Mouse (Mus musculus): ENCODE data around the gene Rspo3.
A peak's percentile ranks its signal among the peaks of the same experiment; 100 is the strongest.

Gene Rspo3

DNA sequence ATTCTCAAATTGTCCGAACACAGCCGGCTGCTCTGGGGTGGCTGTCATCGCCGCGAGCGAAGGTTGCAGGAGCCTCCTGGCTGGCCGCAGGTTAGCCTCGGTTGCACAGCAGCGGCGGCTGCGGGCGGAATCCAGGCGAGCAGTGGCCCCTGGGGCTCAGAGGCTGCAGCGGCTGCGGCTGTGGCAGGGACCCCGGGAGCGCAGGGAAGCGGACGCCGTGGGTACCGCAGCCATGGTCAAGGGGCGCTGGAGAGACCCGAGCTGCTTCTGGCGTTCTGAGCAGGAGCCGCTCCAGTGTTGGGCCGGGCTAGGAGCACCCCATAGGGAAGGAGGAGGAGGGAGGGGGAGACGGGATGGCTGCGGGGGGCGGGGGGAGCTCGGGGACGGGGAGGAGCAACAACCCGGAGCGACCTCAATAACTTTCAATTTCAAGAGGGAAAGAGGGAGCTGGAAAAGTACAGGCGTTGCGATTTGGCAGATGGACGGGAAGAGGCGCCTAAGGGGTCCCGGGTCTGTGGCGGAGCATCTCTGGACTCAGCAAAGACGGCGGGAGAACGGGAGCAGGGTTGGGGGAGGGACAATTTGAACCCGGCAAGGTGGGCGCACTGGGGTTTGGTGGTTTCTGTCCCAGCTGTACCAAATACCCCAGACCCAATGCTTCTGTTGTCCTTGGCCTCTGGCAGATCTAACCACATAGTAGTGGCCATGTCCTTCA, at the start of gene Rspo3:
Gene Rspo3, minus strand, starts transcription at position 322 of the 715 bp plus-strand sequence.
- peak; percentile 27 for DNase-seq (ENCODE audit: low read depth, low spot score)

DNA sequence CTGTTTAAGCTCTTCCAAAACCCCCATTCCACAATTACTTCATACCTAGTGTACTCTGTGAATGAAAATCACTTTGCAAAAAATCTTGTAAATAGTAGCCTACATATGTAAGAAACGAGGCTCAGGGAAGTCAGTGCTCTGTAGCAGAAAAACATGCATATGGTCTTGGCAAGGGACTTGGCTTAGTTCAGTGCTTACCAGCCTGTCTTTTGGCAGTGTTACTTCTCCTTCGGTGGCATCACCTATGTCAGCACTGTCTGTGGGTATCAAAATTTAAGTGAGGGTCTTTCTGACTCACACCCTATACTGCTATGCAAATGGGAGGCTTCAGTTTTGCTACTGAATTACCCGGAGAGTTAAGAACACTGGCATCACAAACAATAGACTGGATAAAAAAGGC, 46.3 kb upstream of the Rspo3 start:
- DNase-seq (ENCODE audit: low read depth, low spot score) = no peak

DNA sequence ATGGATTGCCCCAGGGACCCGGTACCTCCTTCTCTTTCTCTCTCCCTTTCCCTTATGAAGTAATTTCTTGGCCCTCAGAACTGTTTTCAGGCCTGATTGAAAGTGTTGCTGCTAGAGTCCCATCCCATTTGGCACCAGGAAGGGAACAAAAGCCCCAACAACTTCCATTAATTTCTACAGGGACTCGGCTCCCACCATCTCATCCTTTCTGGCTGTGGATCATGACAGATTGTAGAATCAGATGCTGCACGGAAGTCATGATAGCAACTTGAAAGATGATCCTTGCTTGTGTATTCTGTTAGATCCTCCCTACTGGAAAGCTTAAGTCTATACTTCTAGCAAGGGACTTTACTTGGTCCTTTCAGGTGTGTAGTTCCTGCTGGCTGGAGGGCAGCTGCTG, 45.8 kb upstream of the Rspo3 start:
- DNase-seq (ENCODE audit: low read depth, low spot score) = no peak

DNA sequence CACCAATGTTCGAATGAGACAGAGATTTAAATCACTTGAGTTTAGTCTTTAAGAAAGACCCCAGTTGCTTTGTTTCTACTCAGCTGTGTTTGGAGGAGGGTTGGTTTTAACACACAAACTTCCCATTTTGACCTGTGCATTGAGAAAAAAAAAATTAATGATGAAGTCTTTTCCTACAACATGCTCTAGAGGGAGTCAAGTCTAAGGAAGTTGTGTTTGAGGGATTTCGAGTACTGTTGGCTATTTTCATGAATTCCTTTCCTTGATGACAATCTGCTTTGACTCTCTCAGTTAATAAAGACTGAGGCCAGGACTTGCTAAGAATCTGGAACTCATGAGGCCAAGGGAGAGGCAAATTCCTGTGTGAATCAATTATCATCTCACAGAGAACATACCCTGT, 20.3 kb upstream of the Rspo3 start:
- no peak for DNase-seq (ENCODE audit: low read depth, low spot score)

DNA sequence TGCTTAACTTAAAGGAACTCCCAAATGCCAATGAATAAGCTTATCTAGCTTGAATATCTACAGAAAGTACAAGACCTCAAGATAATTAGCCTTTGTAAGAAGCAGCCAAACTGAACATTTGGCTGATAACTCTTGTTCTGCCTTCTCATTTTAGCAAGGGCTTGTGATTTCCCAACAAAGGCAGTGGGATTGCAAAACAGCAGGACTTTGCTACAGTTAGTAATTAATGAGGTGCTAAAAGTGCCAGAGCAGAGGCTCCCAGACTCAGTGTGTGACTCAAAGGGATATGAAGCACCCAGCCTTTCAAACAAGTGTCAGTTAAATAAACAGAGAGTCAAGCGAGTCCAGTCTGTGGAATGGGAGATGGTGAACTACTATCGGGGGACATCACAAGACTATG, 18.7 kb upstream of the Rspo3 start:
- no peak for DNase-seq (ENCODE audit: low read depth, low spot score)

DNA sequence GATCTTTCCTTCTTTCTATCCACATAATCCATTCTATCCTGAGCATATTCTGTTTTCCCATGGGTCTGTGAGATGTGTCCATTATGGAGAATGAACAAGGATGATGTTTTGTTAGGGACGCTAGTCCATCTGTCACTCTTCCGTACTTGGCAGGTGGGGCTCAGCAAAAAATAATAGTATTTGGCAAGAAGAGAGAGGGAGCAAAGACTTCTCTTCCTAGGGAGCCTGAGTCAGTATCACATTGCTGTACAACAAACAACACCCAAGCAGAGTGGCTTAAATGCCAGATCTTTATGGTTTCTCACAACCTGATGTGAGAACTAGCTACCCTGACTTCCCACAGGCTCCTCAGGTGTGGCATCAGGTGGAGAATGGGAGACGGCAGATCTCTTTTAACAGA, 7.3 kb upstream of the Rspo3 start:
- DNase-seq (ENCODE audit: low read depth, low spot score) = no peak

DNA sequence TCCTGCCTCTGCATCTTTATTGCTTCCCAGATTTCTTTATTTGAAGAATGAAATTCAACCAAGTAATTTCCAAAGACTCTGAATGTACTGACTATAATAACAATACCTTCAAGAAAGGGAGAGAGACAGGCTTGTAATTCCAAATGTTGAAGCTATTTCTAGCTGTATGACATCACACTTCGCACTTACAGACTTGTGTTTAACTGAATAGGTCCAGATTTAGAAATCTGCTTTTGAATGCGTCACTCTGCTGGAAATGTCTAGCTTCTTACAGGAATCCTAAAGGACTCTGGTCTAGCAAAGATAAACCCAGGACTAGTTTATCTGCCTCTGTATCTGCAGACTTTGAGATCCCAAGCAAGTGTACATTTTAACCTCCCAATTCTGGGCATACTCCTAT, 3.8 kb upstream of the Rspo3 start:
- DNase-seq (ENCODE audit: low read depth, low spot score) = no peak

DNA sequence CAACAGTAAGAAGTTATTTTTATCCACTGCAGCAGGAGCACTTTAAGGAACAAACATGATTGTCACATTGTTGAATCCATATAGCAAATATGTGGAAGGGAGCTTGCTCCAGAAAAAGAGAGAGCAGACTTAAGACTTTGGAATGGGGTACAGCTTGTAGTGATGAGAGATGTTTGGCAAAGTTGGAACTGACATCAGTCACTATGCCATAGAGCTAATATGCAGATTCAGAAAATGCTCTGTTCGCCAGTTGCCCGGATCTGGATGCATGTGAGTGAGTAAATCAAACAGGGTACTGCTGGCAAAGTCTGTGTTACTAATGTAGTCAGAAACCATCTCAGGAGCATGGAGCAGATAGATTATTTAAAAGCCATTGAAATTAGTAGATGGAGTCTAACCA, 3.1 kb upstream of the Rspo3 start:
- DNase-seq (ENCODE audit: low read depth, low spot score) = no peak

DNA sequence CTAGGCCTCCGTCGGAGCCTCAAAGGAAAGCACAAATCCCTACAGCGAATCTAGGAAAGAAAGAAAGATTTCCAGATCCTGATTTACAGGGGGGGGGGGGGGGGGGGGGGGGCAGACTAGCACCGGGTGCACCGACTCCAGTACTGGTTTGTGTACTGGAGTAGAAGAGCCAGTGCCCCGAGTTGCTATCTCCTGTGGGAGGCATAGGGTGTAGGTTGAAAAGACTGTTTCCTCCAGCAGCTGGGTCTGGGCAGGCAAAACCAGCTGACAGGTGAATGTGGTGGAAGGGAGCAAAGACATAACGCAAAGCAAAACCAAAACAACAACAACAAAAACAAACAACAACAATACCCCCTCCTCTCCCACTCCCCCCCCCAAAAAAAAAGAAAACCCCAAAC, 838 bp downstream of the Rspo3 start:
- DNase-seq (ENCODE audit: low read depth, low spot score) = peak; percentile 19

DNA sequence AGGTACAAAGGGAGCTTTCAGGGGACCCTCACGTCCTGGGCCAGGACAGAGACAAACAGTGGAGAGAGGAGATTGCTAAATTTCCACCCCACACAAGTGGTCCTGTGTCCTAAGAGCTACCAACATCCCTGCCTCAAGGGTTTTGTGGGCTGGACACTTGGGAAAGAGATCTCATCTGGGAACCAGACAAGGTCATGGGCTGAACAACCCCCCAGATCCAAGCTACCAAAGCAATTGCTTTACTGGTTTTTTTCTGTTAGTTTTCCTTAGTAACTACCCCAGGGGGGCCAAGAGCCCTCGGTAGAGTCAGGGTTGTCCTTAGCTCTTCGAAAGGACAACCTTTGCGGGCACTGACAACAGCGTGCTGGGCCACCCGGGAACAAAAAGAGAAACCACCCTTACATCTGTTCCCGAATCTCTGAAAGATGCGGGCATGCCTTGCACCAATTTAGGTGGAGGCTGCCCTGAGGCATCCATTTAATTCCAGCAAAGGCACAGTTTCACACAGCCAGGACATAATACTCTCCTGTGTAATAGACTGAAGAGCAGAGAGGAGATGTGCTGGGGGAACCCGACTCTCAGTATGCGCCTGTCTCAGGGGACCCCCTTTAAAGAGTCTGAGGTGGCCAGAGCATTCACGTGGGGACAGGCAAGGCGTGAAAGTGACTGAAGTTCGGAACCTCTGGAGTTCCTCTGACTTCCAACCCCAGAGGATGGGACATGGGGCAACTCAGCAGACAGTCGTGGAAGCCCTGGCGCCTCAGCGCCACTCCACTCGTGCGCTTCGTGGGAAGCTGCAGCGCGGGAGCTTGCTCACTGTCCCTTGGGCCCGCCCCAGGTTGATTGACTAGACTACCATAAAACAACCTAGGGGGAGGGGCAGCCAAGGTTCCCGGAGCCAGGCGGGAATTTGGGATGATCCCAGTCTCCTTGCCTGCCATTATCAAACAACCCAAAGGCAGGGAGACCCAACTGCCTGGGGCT, 1.5 kb downstream of the Rspo3 start:
- peak; percentile 32 for DNase-seq (ENCODE audit: low read depth, low spot score)

DNA sequence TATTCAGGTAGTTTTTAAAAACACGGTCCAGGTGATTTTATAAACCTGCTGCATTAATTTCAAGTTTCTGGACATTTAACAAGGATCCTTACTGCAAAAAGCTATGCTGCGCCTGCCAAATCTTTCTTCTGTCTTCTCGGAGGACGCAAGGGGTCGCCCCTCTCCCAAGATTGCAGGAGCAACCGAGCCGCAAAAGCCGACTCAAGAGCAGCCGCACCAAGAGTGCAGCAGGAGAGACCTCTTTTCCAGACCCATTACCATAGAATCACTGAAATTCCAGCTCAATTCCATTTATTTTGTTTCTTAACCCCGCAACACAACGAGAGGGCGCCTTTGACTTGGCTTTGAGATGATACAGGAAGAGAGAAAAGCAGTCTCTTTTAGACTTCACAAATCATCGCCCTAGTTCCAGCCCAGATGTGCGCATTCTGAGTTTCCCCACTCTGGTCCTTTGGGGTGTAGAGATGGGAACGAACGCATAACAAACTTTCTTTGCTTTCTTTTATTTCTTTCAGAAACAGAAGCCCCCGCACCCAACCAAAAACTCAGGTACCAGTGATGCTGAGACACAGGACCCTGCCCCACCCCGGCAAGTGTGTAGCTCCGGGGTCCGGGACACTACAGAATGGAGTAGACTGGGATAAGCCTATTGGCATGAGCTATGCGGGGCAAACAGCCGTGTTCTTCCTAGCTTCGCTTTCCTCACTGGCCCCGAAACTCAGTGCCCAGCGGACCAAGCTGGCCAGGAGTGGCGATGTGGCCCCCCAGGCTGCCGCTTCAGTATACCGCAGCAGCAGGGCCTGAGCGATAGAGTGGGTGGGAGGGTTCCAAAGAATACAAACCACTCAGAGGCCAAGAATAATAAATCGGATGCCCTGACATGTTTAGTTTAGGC, 2.6 kb downstream of the Rspo3 start:
- peak; percentile 71 for DNase-seq (ENCODE audit: low read depth, low spot score)

DNA sequence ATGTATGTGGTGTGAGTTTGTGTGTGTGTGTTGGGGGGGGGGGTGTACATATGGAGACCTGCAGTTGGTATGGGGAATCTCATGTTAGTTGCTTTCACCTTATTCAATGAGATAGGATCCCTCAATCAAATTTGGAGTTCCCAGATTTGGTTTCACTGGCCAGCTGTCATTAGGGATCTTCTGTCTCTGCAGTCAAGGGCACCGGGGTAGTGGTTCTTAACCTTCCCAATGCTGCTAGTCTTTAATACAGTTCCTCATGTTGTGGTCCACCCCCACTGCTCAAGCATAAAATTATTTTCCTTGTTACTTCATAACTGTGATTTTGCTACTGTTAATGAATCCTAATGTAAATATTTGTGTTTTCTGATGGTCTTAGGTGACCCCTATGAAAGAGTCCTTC, 22.1 kb downstream of the Rspo3 start:
- DNase-seq (ENCODE audit: low read depth, low spot score) = no peak

DNA sequence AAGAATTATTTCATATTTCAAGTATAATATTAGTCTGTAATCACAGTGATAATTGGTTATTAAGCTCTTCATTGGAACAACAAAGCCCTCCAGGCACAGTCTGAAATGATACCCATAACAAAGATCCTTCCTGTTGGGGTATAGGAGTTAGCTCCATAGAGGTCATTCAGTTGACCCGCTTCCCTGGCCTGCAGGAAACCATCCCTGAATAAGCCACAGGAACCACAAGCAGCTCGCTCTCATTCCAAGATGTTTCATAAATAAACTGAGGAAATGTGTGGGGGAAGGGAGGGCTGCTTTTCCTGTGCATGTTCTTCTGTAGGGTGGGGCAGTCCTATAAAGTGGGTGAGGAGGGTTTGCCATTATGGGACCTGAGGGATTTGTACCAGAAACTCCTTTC, 27.5 kb downstream of the Rspo3 start:
- no peak for DNase-seq (ENCODE audit: low read depth, low spot score)

DNA sequence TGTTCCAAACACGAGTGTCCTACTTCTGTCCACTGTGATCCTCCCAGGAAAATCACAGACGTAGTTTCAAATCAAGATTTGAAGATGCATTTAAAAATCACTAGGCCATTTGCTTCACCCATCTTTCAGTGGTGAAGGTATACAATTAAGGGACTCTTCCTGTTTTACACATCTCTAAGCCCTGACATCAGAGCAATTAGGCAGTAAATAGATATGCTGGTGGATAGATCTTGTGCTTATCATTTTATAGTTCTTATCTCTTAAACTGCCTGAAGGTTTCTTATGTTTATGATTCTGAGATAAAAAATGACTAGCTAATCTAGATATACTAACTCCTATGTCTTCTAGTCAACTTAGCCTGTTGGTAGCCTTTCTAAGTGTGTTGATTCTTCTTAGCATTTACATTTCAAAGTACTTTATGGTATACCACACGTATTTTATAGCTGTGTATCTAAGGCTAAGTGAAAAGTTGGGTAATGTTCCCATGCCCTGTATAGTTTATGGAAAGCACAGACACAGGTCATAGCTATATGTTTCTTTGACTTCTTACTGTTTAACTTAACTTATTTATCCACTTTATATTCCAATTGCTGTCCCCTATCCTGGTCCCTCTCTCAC, 38.4 kb downstream of the Rspo3 start:
- DNase-seq (ENCODE audit: low read depth, low spot score) = no peak

DNA sequence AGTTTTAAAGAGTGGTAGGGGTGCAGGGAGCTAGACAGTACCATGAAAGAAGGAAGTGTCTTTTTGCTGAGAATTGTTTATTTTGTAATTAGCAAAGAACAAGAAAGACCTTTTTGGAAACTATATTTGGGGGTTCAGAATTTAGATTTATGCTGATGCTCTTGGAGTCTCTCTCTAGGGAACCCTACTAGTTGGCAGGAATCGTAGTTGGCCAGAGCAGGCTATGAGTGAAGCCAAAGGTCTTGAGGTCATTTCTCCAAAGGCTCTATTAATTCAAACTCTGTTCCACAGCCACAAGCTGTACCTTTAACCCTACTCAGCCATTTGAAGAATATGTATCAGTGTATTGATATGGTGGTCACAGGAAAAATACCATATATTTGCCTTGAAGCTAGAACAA, 41.7 kb downstream of the Rspo3 start:
- DNase-seq (ENCODE audit: low read depth, low spot score) = no peak

DNA sequence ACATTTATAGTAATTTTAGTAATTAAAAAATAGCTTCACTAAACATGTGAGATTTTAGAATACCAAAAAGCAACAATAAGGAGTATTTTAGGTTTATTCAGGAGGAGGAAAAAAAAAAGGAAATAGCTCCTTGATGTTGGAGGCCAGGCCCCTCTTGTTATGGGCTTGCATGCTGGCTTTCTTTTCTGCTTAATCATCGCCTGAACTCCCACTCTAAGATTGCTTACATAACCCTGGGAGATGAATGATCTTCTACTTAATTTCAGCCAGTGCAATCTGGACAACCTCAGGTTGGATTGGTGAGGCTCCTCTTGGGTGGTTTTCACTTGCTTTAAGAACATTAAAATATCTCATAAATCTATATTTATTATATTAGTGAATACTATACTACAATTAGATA, 54.7 kb downstream of the Rspo3 start:
- DNase-seq (ENCODE audit: low read depth, low spot score) = no peak

DNA sequence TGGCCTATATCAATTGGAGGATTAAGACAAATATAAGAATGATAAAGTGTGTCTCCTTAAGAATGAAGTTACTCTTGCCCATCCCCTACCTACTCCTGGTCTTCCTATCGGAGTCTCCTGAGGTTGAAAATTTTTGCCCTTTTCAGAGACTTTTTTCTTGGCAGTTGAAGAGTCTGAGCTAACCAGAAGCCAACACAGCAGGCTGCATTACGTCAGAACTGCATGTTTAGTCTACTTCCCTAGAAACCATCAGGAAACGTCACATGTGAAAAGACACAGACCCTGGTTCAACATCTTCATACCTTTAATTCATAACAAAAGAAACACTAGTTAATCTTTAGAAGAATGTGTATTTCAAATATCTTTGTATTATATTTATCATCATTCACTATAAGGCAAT, 56.3 kb downstream of the Rspo3 start:
- no peak for DNase-seq (ENCODE audit: low read depth, low spot score)

DNA sequence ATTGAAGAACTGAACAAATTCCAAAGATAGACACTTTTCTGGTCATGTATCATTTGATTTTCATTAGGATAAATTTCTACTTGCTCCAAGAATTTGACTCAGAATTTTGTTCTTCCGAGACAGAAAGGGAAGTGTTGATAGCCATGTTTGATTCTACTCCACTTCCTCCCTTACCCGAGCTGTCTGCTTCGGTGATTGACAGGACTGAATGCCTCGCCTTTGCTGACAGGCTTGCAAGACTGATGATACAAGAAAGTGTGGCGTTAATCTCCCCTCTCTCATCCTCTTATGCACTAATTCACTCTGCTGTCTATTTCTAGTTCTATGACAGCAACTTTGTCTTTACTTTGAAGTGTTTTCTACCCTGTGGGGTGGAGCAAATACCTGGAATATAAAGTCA, 65.2 kb downstream of the Rspo3 start:
- no peak for DNase-seq (ENCODE audit: low read depth, low spot score)

DNA sequence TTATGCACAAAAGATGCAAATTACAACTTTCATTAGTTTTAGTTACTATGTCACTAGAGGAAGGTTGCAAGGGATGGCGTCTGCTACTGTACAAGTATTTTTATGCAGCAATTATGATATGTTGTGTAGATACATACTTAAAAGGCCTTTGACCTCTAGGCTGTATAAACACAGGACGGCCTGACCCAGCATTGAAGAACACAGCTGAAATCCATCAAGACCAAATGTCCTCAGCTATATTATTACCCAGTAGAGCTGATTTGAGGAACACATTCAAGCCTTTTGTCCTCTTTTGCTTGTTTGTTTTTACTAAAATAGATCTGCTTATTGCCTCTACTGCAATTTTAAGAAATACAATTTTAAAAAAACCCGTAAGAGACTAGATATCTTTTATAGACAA, 75.6 kb downstream of the Rspo3 start:
- no peak for DNase-seq (ENCODE audit: low read depth, low spot score)

DNA sequence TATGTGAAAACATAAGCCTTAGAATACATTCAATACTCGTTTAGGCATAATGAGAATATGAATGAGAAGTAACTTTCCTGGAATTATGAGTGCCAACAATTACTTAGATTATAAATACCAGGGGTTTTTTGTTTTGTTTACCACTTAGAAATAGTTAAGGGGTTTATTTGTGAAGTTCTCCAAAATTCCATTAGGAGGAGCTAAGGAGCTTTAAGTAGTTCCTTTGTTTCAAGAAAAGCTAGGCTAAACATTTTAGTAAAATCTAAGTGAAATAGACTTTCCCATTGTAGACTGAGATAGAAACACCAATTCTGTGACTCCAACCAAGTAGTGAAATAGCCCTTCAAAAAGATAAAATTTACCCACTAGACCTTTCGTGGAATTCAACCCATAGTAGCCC, 76.0 kb downstream of the Rspo3 start:
- peak; percentile 12 for DNase-seq (ENCODE audit: low read depth, low spot score)

DNA sequence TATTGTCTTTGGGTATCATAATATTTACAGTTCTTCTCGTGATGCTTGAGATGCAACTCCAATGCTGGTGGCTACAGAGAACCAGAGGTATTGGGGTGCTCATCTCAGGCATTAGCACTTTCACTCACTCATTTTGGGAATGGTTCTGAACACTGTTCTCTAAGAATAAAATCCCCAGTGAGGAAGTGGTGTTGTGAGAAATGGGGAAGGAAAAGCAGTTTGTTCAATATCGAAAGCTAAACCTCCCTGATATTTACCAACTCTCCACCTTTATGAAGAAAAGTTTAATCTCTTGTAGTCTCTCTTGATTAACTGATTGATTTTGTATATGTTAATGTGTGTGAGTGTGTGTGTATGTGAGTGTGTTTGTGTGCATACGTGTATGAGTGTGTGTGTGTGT, 90.6 kb downstream of the Rspo3 start:
- no peak for DNase-seq (ENCODE audit: low read depth, low spot score)

DNA sequence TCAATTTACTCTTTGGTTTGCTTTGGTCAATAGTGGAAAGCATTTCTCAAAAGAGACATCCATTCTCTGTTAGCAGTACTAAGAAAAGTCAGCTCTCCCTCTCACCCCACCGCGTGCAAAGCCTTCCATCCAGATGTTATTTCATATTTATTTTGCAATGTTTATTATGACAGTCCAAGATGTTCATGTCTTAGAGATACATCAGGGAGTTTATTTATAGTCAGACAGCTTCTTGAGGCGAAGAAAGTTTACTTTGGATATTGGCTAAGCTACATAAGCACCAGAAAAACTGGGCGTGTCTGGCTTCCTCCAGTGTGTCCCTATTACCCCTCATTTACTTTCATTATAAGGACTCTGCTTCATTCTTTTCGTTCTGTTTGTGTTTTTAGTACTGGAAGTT, 94.4 kb downstream of the Rspo3 start:
- DNase-seq (ENCODE audit: low read depth, low spot score) = no peak
